Mouse (Mus musculus): ENCODE measurements around the gene Pcsk5. TPM values are rescaled to one million over a fixed set of nuclear protein-coding genes. Genes with fewer than 3 reads are reported as not detected.

The Pcsk5 gene
- polyA plus RNA-seq, 3 experiments from 2014 or later: not detected

GRCm38 (mm10) chr19:17800798-17801197 lies 36.6 kb downstream of the Pcsk5 start:
- no peak for ATAC-seq

- ATAC-seq: no peak
Measured at GRCm38 (mm10) chr19:17799419-17800185, 37.8 kb downstream of the Pcsk5 start.

GRCm38 (mm10) chr19:17793457-17793856 lies 44.0 kb downstream of the Pcsk5 start:
- no peak for ATAC-seq

GRCm38 (mm10) chr19:17791485-17792052 lies 45.9 kb downstream of the Pcsk5 start:
- ATAC-seq: no peak

GRCm38 (mm10) chr19:17788617-17789317 lies 48.7 kb downstream of the Pcsk5 start:
- no peak for ATAC-seq

- ATAC-seq: no peak
Measured at GRCm38 (mm10) chr19:17786744-17787143, 50.7 kb downstream of the Pcsk5 start.

- no peak for ATAC-seq
Measured at GRCm38 (mm10) chr19:17784401-17785192, 52.8 kb downstream of the Pcsk5 start.

- no peak for ATAC-seq
Measured at GRCm38 (mm10) chr19:17783231-17783630, 54.2 kb downstream of the Pcsk5 start.

GRCm38 (mm10) chr19:17781323-17781722 lies 56.1 kb downstream of the Pcsk5 start:
- no peak for ATAC-seq

GRCm38 (mm10) chr19:17775943-17776342 lies 61.5 kb downstream of the Pcsk5 start:
- no peak for ATAC-seq

GRCm38 (mm10) chr19:17775097-17775496 lies 62.3 kb downstream of the Pcsk5 start:
- no peak for ATAC-seq

GRCm38 (mm10) chr19:17774061-17774460 lies 63.4 kb downstream of the Pcsk5 start:
- ATAC-seq: no peak

- ATAC-seq: no peak
Measured at GRCm38 (mm10) chr19:17769610-17770399, 67.6 kb downstream of the Pcsk5 start.

- no peak for ATAC-seq
Measured at GRCm38 (mm10) chr19:17765001-17765400, 72.4 kb downstream of the Pcsk5 start.

GRCm38 (mm10) chr19:17762740-17763139 lies 74.7 kb downstream of the Pcsk5 start:
- no peak for ATAC-seq

- ATAC-seq: no peak
Measured at GRCm38 (mm10) chr19:17761678-17762077, 75.8 kb downstream of the Pcsk5 start.

- ATAC-seq: no peak
Measured at GRCm38 (mm10) chr19:17752841-17753240, 84.6 kb downstream of the Pcsk5 start.

GRCm38 (mm10) chr19:17748331-17748730 lies 89.1 kb downstream of the Pcsk5 start:
- no peak for ATAC-seq

GRCm38 (mm10) chr19:17745380-17745779 lies 92.1 kb downstream of the Pcsk5 start:
- no peak for ATAC-seq

- ATAC-seq: no peak
Measured at GRCm38 (mm10) chr19:17744474-17745069, 92.9 kb downstream of the Pcsk5 start.

GRCm38 (mm10) chr19:17741465-17741864 lies 96.0 kb downstream of the Pcsk5 start:
- no peak for ATAC-seq

Measured in inflammation-experienced regulatory T-cells, adult 6 months (primary cell).